Mouse (Mus musculus): ENCODE results near the gene Kbtbd8.

Kbtbd8 gene

DNA sequence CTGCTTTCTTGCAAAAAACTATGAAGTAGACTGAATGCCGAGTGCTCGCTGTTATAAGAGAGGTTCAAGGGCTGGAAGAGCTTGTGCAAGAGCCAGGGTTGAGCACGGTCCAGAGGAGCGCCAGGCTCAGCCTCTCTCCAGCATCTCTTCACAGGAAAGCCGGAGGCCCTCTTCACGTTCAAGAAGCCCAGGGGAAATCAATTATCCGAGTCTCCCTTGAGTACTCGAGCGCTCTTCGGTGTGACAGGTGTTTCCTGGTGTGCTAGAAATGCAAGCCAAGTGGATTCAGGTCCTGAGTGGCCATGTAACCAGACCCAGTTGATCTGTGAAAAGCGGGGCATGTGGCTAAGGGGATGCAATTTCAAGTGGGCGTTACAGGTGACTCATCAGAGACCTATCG, at the start of gene Kbtbd8:
TSS of gene Kbtbd8 (plus strand) at position 295 of the 400 bp plus-strand sequence.
- peak; percentile 3 for DNase-seq

DNA sequence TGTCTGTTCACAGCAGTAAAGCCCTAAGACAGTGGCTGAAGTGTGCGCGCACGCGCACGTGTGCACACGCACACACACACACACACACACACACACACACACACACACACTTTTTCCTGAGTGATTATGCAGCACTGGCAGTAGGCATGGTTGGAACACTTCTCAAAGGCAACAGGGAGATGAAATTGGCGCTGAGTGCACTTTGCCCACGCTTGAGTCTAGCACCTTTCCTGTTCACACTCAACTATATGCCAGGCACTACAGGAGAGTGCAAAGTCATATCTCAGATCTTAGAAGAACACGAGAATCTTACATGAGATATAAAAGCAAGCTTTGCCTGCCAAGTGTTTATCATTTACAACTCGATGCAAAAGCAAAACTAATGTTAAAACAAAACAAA, 47.3 kb upstream of the Kbtbd8 start:
- no peak for DNase-seq

DNA sequence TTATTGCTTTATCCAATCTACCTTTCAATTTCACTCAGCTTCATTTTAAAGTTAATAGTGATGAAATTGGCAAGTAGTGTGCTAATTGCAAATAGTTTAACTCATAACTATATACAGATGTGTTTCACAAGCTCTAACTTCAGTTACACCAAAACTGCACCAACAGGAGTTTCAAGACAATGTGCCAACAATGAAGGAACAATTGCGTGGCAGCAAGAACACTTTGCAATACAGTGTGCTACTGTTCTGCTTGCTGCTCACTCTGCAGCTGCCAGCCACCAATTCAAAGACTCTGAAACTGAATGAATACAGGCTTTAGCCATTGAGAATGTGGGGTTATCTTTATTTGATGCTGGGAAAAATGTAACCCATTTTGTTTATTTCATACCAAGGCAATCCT, 31.8 kb upstream of the Kbtbd8 start:
- DNase-seq = no peak

DNA sequence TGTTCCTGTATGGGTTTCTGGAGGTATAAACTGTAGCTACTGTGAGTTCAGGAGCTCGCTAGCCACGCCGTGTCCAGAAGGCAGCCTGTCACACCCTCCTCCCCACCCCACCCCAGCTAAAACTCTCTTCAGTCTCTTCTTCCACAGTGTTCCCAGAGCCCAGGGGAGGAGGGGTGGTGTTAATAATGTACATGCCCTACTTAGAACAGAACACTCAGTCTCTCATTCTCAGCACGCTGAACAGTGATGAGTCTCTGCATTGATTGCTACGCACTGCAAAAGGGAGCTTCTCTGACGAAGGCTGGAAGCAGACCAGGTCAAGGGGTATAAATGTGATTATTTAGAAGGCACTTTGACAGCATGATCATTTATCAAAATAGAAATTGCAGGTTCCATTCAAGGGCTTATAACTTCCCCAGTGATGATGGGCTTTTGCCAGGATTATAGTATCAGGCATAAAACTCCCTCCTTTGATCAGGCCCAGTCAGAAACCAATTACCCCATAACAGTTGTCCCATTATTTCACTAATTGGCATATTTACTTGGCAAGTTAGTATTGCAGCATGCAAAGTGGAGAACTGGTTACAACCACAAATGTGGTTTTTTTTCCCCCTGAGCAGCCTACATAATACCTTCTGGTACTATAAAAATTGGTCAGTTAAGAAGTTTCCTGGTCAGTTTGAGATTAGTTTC, 29.7 kb upstream of the Kbtbd8 start:
- no peak for DNase-seq

DNA sequence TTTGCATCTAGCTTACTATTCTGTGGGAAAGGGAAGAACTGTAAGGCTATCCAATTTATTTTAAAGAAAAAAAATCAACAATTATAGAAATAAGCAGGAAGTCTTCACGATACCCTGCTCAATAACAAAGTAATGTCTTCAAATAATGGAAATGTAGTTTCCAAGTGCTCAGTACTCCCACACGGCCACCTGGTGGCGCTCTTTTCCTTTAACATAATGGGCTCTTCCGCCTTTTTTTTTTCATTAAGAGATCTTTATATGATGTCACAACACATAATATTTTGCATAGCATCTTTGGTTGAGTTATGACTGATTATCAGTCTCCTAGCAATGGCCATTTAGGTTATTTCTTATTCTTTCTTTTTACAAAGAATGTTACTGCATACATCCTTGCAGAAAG, 29.0 kb upstream of the Kbtbd8 start:
- DNase-seq = no peak

DNA sequence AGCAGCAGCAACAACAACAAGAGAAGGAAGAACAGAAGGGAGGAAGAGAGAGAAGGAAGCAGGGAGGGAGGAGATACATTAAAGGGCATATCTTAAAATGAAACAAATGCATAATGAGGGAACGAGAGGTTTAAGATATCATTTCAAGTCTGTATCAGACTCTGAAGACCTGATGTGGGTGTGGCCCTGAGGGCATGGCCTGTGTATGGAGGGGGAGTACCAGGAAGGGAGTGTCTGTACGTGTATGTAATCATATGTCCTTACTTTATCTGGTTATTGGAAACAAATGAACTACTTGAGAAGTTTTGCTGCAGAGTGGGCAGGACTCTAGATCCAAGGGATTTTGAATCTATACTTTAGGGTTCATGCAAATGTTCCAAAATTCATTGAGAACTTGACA, 22.3 kb upstream of the Kbtbd8 start:
- no peak for DNase-seq

DNA sequence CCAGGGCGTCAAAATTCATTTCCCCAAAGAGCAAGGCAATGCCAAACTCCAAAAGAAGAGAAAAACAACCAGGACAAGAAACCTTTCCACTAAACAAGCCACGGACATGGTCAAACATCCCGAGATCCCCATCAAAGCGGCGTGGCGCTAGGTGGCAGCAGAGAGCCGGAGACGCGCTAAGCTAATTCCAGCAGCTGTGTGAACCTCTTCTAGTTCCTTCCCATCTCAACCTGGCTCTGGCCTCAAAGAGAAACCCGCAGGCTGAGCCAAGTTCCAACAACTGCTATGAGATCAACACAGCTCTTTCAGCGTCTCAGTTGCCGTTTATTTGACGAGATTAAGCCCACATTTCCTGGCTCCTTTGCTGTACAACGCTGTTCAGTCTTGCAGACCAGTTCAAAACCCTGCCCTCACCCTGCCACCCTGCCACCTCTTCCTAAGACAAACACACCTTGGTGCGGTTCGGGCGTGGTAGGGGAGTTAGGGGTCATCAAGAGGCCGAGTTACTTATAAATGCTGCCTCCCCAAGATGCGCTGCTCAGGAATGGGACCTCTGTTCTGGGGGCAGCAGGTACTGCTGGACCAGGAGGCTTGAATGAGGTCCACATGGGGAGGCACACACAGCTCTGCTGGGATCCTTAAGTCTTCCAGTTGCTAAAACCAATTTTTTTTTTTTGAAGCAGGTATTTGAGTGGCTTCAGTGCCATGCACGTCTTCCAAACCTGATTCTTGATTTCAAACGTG, 18.5 kb upstream of the Kbtbd8 start:
- peak; percentile 85 for DNase-seq

DNA sequence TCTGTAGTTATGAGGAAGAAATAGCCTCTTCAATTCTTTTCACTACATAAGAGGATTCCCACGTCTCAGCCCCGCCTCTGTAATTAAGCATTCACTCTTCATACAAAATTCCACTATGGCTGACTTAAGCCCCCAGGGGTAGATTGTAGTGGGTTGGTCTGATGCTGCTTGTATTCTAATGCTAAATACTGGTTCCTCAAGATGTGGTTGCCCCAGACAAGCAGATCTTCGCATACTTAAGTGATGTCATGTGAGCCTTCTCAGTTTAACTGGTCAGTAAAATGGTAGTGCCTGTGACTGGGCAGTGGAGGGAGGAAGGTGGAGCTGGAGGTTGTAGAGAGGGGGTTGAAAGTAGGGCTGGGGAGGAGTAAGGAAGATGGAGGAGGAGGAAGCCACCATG, 13.3 kb upstream of the Kbtbd8 start:
- no peak for DNase-seq

DNA sequence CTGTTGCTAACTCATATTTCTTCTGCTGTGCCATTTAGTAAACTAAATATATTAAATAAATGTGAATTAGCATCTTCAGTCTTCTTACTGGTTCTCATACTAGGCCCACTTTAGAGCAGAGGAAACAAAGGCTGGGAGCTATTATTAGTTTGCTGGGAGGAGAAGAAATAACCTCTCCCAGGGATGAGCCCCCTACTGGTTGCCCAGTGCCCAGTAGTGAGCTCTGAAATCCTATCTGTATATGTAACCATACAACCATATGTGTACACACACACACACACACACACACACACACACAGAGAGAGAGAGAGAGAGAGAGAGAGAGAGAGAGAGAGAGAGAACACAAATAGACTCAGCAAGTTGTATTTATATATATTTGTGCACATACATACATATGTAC, 8.6 kb upstream of the Kbtbd8 start:
- no peak for DNase-seq

DNA sequence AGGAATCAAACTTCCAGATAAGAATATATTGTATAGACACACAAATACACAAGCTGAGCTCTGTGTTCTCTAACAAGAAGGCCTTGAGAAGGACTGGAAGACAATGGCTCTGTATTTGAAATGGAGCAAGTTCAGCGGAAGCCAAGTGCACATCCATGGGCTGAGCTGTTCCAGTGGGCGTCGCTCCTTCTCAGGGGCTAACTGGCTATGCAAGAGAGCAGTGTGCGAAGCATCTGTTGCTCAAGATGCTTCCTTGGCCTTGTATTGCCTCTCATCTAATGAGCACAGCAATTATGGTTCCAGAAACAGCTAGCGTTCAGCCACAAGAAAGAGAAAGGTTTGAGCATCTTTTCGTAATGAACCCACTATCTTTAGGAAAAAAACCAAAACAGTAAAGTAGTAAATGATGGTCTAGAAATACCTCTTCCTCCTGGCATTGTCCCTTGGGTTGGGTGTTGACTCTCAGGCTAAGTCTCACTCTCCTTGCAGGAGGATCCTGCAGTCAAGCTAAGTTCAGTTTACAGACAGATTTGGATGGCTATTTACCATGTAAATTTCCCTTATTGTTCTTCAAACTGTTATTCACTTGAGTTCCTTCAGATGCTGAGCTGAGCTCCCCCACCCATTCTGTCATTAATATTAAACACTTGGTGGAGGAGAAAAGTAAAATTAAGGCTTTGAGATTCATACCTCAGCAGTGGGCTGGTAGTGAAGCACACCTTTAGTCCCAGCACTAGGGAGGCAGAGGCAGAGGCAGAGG, 7.2 kb upstream of the Kbtbd8 start:
- no peak for DNase-seq

DNA sequence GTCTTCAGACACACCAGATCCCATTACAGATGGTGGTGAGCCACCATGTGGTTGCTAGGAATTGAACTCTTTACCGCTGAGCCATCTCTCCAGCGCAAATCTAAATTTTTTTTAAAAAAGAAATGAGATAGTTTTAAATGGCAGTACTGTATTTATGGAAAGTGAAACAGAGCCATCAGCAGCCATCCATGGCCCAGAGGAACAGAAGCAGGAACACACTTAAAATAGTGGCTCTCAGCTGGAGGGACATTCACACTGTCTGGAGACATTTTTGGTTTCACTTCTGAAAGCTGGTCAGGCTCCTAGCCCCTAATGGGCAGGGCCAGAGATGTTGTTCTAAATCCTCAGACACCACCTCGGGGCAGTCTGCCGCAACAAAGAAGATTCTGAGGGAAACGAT, 5.0 kb upstream of the Kbtbd8 start:
- no peak for DNase-seq

DNA sequence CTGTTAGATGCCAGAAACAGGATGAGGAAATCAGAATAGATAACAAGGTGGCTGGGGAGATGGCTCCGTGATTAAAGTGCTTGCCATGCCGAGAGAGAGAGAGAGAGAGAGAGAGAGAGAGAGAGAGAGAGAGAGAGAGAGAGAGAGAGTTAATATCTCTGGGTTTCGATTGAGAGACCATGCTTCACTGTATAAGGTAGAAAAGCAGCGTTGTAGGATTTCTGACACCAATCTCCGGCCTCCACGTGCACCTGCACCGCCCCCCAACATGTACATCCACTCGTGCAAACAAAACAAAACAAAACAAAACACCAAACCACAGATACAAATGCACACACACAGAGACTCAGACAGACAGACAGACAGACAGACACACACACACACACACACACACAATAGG, 527 bp upstream of the Kbtbd8 start:
- no peak for DNase-seq

DNA sequence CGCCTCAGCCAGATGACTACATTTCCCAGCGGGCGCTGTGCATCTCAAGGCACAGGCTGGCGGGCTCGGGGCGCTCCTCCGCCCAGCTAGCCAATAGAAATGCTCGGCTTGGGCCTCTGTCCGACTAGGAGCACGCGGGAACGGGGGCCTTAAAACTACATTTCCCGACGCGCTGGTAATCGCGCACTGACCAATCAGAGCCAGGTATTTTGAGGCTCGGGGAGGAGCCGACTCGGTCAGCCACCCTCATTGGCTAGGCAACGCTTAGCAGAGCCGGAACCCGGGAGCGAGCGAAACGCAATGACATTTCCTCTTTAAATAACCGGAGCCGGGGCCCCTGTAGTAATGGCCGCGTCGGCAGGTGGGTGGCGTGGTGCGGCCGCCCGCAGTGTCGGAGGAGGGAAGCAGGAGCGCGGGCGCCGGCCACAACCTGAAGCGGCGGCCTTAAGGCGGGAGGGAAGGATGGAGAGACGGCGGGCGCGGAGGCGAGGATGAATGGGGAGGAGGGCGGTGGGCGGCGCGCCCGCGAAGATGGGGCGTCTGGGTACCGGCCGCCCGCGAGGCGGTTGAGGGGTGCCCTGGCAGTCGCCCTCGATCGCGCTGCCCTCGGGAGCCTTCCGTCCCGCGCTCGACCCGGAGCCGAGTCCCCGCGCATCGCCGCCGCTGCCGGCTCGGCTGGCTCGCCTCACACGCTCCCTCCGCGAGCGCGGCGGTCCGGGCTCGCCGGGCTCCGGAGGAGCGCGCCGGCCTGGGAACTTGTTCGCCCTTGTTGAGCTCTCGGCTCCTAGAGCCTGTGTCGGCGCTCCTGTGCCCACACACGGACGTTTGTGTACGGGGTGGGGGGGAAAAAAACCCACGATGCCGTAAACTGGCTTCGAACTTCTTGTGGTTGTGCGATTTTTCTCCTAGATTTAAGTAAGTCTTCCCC, 838 bp downstream of the Kbtbd8 start:
- DNase-seq = peak; percentile 91

DNA sequence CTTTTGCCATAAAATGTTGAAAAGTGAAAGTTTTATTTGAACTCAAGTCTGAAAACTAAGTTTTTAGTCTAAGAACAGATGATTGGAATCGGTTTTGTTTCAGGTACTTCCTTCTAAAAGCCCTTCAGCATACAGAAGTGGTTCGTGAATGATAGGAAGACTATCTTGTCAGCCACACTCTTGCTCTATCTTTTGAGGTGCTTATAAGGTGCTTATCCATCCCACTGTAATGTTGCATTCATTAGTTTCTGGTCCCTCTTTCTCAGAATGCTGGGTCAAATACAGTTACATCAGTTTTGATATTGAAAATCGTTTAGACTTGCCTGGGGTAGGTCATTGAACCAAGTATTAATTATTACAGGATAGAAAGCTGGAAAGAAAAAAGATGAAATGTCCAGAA, 2.3 kb downstream of the Kbtbd8 start:
- no peak for DNase-seq

DNA sequence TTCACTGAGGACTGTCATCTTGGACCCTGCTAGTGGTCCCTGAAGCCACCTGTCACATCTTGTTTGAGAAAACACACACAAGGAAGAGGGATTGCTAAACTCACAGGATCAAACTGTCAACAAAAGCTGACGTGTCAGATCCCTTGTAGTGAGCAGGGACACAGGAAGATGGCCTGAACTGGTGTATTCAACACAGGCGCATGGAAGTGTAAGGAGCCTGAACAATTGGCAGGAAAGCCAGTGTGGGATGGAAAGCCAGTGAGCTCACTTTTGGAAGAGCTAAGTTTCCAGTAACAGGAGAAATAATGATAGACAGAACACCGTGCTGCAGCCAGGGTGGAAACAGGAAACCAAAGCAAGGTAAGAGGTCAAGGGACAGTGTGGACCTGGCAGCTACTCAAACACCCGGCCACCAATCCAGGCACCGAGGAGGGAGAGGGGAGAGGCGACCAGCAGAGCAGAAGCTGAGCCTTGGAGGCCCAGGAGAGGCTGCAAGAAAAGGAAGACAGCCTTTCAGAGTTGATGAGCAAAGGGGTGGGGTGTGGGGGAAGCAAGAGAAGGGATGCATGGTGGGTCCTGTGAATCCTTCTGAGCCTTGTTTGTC, 33.0 kb downstream of the Kbtbd8 start:
- DNase-seq = no peak

DNA sequence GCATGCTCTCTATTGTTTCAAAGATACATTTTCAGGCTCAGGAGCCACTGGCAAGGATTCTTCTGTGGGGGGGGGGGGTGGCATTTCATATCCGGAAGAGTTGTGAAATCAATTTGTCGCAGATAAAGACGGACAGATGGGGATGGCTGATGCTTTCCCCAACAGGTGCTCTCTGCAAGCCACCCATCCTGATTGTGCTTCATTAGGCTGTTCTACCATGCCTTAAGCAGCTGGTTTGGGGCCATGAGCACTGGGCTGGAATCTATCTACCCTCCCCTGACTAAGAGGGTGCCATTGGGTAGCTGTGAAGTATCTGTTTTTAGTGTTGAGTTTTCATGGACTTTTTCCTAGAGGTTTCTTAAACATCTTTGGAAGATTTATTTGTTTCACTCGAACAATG, 33.8 kb downstream of the Kbtbd8 start:
- no peak for DNase-seq

DNA sequence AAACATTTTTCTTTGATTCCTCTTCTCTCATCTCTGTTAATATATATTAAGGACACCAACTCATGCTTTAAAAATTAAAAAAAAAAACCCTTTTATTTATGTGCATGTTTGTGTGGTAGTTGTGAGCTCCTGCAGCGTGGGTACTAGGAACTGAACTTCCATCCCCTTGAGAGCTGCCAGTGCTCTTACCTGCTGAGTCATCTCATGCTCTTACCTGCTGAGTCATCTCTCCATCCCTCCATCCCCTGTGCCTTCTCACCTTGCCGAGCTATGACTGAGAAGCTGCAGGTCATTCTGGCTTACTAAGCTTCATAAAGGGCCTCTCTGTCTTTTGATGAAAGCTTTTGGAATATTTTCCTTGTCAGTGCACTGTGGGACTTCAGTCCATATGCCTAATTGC, 34.5 kb downstream of the Kbtbd8 start:
- no peak for DNase-seq

DNA sequence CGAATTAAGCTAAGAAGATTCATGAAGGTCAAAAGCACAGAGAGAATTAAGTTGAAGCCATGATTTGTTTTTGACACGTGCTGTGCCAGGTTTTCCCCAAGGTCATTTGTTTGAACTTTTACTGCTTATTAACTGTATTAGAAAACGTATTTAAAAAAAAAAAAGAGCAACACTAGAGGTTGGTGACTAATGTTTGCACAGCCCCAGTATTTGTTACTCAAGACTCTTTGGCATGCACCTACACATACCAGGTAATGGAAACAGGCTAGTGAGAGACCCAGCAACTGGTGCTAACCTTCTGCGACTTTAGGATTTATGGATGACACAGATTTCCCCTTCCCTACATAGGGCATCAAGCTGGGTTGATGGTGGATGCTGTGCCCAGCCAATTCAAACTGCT, 46.9 kb downstream of the Kbtbd8 start:
- DNase-seq = no peak

DNA sequence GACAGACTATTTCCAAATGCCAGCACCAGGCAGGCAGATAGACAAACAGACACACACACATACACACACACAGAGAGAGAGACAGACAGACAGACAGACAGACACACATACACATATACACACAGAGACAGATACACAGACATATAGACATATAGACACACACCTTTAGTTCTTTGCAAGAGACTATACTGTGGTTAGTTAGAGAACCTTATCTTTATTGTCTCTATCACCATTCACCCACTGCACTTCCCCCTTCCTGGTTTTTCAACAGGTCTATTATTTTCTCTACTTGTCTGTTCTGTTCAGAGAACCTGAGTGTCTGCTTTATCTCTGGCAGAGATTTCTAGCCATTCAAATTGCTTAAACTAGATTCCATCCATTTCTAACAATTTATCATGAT, 48.6 kb downstream of the Kbtbd8 start:
- DNase-seq = no peak

DNA sequence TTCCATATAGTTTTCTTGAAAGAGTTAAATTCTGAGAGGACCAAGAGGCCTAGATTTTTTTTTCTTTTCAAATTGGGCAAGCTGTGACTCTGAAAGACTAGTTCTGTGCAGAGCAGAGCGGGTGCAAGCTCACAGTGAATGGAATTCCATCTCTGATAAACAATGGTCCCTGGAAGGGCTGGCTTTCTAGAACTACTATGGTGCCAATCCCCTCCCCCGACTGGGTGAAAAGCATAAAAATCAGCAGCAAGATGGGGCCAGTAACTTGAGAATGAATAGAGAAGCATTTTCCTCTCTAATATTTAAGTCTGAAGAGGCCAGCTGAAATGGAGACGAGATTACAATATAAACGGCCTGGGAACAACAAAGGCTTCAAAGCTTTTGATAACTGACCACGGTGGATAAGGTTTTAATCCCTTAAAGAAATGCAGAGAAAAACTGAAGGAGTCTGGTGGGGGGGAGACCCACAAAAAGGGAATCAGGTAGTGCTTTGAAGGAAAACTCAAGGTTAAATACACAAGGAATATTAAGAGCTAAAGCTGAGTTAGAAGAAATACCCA, 50.7 kb downstream of the Kbtbd8 start:
- no peak for DNase-seq

DNA sequence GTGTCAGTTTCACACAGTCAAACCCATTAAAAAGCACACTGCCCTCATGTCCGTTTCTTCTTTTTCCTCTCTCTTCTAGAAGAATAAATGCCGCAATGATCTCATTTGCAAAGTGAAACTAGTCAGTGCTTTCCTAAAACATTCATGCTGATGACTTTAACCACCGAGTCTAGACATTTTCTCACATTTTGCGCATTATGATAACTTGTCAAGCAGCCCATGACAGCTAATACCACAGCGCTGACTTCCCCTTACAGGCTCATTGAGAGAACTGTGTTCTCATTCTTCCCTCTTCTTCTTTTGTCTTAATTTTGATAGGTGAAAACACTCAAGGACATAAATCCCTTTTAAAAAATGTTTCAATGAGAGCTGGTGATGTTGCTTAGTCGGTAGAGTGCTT, 52.4 kb downstream of the Kbtbd8 start:
- no peak for DNase-seq
